Mouse (Mus musculus) adrenal gland (tissue): ENCODE measurements around the gene Iffo1.

ENCODE experiments used
- intact Hi-C: fragments of 180-260 bp; cut with DNase I; formaldehyde crosslinking; loops from one replicate; pipeline ENCODE4 v1.15.1; 2025
- long read RNA-seq, 2 experiments: library from polyadenylated mRNA; unstranded; transcript quantifications; one replicate each; pipeline ENCODE4 v2.0.0; 2020; ENCODE audit warnings: borderline replicate concordance in 1 of 2; ENCODE audit not compliant: insufficient replicate concordance in 1 of 2

Iffo1 gene
- long read RNA-seq, experiment 1, partial matches to known transcripts: 0 of 4 reads
- long read RNA-seq, experiment 1, other reads (novel, unspliced or antisense): 3 of 4 reads
- long read RNA-seq, experiment 2, partial matches to known transcripts: 0 of 4 reads
- long read RNA-seq, experiment 2, other reads (novel, unspliced or antisense): 3 of 4 reads

- intact Hi-C loops: loop anchor here (5.0 to 10.0 kb wide), 3 partner anchors 47 to 210 kb away; partner anchors contain the start of genes Mrpl51 and Ncapd2
Measured at GRCm38 (mm10) chr6:125145001-125145400, at the start of gene Iffo1. Gene Iffo1 (plus strand): TSS chr6:125145241.

- intact Hi-C loops: loop anchor here (5.0 kb wide), 1 partner anchor 37 kb away; the partner anchor contains the start of gene Nop2
Measured at GRCm38 (mm10) chr6:125095391-125096278, 49.4 kb upstream of the Iffo1 start, which contains the start of gene Chd4. Gene Chd4 (plus strand): TSS chr6:125095981.

GRCm38 (mm10) chr6:125096279-125096596, 48.8 kb upstream of the Iffo1 start:
- intact Hi-C loops: loop anchor here (5.0 kb wide), 1 partner anchor 36 kb away; the partner anchor contains the start of gene Nop2

- intact Hi-C loops: loop anchor here (5.0 kb wide), 1 partner anchor 36 kb away; the partner anchor contains the start of gene Nop2
Measured at GRCm38 (mm10) chr6:125096597-125097345, 48.3 kb upstream of the Iffo1 start.

GRCm38 (mm10) chr6:125097346-125097689, 47.7 kb upstream of the Iffo1 start:
- intact Hi-C loops: loop anchor here (5.0 kb wide), 1 partner anchor 35 kb away; the partner anchor contains the start of gene Nop2

GRCm38 (mm10) chr6:125097951-125098350, 47.1 kb upstream of the Iffo1 start:
- intact Hi-C loops: loop anchor here (5.0 kb wide), 1 partner anchor 34 kb away; the partner anchor contains the start of gene Nop2

- intact Hi-C loops: loop anchor here (5.0 kb wide), 1 partner anchor 34 kb away; the partner anchor contains the start of gene Nop2
Measured at GRCm38 (mm10) chr6:125098513-125098912, 46.5 kb upstream of the Iffo1 start.

GRCm38 (mm10) chr6:125099421-125099971, 45.5 kb upstream of the Iffo1 start:
- intact Hi-C loops: loop anchor here (5.0 kb wide), 1 partner anchor 33 kb away; the partner anchor contains the start of gene Nop2

- intact Hi-C loops: no loop called here
Measured at GRCm38 (mm10) chr6:125101444-125101843, 43.6 kb upstream of the Iffo1 start.

GRCm38 (mm10) chr6:125104223-125104622, 40.8 kb upstream of the Iffo1 start:
- intact Hi-C loops: no loop called here

GRCm38 (mm10) chr6:125107705-125108104, 37.3 kb upstream of the Iffo1 start:
- intact Hi-C loops: no loop called here

GRCm38 (mm10) chr6:125109371-125109770, 35.7 kb upstream of the Iffo1 start:
- intact Hi-C loops: no loop called here

GRCm38 (mm10) chr6:125110927-125111326, 34.1 kb upstream of the Iffo1 start:
- intact Hi-C loops: no loop called here

GRCm38 (mm10) chr6:125112553-125112952, 32.5 kb upstream of the Iffo1 start:
- intact Hi-C loops: no loop called here

GRCm38 (mm10) chr6:125119387-125119786, 25.7 kb upstream of the Iffo1 start:
- intact Hi-C loops: no loop called here

- intact Hi-C loops: no loop called here
Measured at GRCm38 (mm10) chr6:125128724-125129123, 16.3 kb upstream of the Iffo1 start.

GRCm38 (mm10) chr6:125129710-125130402, 15.2 kb upstream of the Iffo1 start:
- intact Hi-C loops: loop anchor here (5.0 kb wide), 1 partner anchor 33 kb away; the partner anchor contains the start of gene Chd4

- intact Hi-C loops: loop anchor here (5.0 kb wide), 1 partner anchor 34 kb away; the partner anchor contains the start of gene Chd4
Measured at GRCm38 (mm10) chr6:125131302-125132156, 13.5 kb upstream of the Iffo1 start, which contains the start of gene Nop2. Gene Nop2 (plus strand): TSS chr6:125131909.

GRCm38 (mm10) chr6:125132470-125132869, 12.6 kb upstream of the Iffo1 start:
- intact Hi-C loops: loop anchor here (5.0 kb wide), 1 partner anchor 35 kb away; the partner anchor contains the start of gene Chd4
